Mouse (Mus musculus) gastrocnemius, postnatal 14 days (tissue): ENCODE results near the gene Cdk20. TPM values are rescaled to one million over a fixed set of nuclear protein-coding genes. Genes with fewer than 3 reads are reported as not detected.

ENCODE experiments used
- DNase-seq: peaks from one replicate; pipeline ENCODE4 v3.0.0; 2021; ENCODE audit warnings: mixed read lengths
- intact Hi-C: fragments of 180-260 bp; cut with DNase I; formaldehyde crosslinking; loops from one replicate; pipeline ENCODE4 v1.15.1; 2025; ENCODE audit warnings: low total_unique reads
- total RNA-seq, 2 experiments: library from RNA; stranded (reverse); gene quantifications; 2 replicates each; pipeline ENCODE4 v1.2.3; 2021

Cdk20 gene
- total RNA-seq, 2 experiments from 2014 or later: 2.5 to 3.1 TPM

DNA sequence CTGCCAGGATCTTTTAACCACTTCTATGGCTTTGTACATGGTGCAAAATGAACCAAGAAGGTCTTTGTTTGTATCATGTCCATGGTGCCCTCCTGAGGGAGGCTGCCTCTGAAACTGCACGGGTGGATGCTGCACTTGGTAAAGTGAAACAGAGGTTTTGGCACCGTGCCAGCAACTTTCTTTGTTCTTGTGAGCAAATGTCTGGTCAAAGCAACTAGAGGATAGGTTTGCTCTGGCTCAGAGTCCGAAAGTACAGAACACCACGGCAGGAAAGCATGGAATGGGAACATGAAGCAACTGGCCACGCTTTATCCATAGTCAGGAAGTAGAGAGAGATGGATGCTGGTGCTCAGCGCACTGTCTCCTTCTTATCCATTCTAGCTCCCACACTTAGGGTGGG lies 35.8 kb downstream of the Cdk20 start:
- no peak for DNase-seq
- intact Hi-C loops: no loop called here

DNA sequence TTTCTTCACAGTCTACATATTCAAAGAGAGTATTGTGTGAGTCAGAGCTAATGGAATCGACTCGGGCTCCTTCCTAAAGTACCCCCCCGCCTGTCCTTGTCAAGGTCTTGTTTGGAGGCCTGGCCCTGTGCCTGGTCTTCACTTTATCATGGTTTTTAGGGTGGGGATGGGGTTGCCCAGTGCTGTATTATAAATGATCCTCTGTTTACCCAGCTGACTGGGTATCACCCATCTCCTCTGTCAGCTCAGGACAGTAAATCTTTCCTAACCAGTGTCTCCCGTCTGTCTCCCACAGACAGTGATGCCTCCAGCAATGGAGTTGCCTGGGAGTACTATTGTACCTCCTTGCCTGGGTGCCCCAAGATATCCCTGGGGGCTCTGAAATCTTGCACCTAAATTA lies 45.9 kb downstream of the Cdk20 start:
- intact Hi-C loops: no loop called here
- no peak for DNase-seq

DNA sequence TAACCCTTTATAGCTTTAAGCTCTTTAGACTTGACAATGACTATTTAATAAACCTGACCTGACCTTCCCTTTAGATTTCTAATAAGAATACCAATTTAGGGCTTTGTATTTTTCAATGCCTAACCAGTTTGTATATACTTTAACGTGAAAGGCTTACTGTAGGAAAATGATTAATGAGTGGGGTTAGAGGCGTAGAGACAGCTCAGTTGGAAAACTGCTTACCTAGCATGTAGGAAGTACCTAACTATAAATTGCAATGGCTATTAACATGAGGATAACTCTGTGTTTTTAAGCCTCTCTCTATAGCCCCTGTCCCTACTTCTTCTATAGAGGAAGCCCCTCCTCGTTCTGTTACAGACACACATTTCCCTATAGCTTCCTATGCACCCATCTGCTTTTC lies 47.8 kb downstream of the Cdk20 start:
- DNase-seq: no peak
- intact Hi-C loops: no loop called here

DNA sequence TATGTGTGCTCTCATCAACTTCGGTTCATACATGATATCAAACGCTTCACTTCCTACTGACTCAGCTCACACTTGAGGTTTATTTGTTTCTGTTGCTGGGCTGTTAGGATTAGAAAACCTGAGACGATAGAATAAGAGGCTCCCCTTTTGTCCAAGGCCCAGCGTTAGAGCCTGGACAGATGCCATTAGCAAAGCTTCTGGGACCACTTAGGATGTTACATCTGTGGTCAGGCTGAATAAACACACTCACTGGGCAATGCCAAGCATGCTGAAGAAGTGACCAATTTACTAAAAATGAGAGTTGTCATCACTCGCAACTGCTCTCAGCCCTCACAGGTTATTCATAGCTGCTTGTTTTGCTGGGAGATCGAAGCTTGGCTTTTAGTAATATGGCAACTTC lies 57.8 kb downstream of the Cdk20 start:
- DNase-seq: no peak
- intact Hi-C loops: no loop called here

Other genes starting within 250 kb of the Cdk20 start
- gene Cdc14b, start 157.0 kb upstream of the Cdk20 start, total RNA-seq: 1 to 10 TPM; 4.0 to 4.4 TPM
- gene Aaed1, start 119.6 kb upstream of the Cdk20 start, total RNA-seq: 10 to 100 TPM; 27.8 to 31.9 TPM
- 100 to 1,000 TPM; 132 to 141 TPM for gene Ctsl, start 61.4 kb upstream of the Cdk20 start, total RNA-seq
- gene Fam240b, start 65.5 kb downstream of the Cdk20 start, total RNA-seq: under 1 TPM in 1 of 2 experiments, not detected in 1; 0.20 TPM